ENCODE assay signal across 8 mouse cellular contexts in genomic region chr17:87025269-87025949, GRCm38 (mm10). TPM values are rescaled to one million over a fixed set of nuclear protein-coding genes. Genes with fewer than 3 reads are reported as not detected.
DNase-seq lines count a peak whose midpoint lies in the region; ATAC-seq and TF ChIP-seq lines count a peak whose summit lies in the region.

Gene Pigf (minus strand): TSS chr17:87025406.
Gene Cript (plus strand): TSS chr17:87025550.

- H3K27me3 ChIP-seq in C2C12 (ENCODE audit: control insufficient read depth, insufficient read depth, insufficient read length) (no peaks in the 10 kb centered on the region), myocyte (ENCODE audit: control insufficient read depth, insufficient read depth, insufficient read length) (no peaks in the 10 kb centered on the region)
- peaks cover 4% of the 10 kb centered on the region; the same call in 1 of the 2 replicates for H3K27me3 ChIP-seq in erythroblast, embryonic 14.5 days (ENCODE audit: control insufficient read depth)
- no peaks in the 10 kb centered on the region for H3K27me3 ChIP-seq in heart, embryonic 11.5 days (ENCODE audit: control insufficient read depth, insufficient read depth, low read length)
- no peaks in the 10 kb centered on the region for H3K27me3 ChIP-seq in kidney, embryonic 16.5 days (ENCODE audit: insufficient read depth, low read length)
- H3K27me3 ChIP-seq in liver, adult 2 months (ENCODE audit: control insufficient read depth, insufficient read depth, low read length): no peaks in the 10 kb centered on the region
- no peaks in the 10 kb centered on the region for H3K27me3 ChIP-seq in splenic B cell, adult 2 months (ENCODE audit: control insufficient read depth, insufficient read depth, low read length, poor library complexity, severe bottlenecking)

- H3ac ChIP-seq in C2C12 (ENCODE audit: control insufficient read depth, insufficient read length, low read depth) (peak within 1 kb of the TSS; percentile 93), myocyte (ENCODE audit: control insufficient read depth, insufficient read length) (peak within 1 kb of the TSS; percentile 27)

- H3K4me2 ChIP-seq in heart, embryonic 11.5 days: peak within 1 kb of the TSS; percentile 91
- peak within 1 kb of the TSS; percentile 90 for H3K4me2 ChIP-seq in kidney, embryonic 16.5 days (replicated peaks; ENCODE audit: low read depth, low read length)
- H3K4me2 ChIP-seq in myocyte (ENCODE audit: low read depth): peak within 1 kb of the TSS; percentile 94

- H3K79me2 ChIP-seq in C2C12 (ENCODE audit: control insufficient read depth, insufficient read depth): peaks cover 39% of the 10 kb centered on the region
- no peaks in the 10 kb centered on the region for H3K79me2 ChIP-seq in liver, adult 2 months (ENCODE audit: control insufficient read depth, insufficient read depth, low read length)
- H3K79me2 ChIP-seq in myocyte (ENCODE audit: control insufficient read depth, insufficient read depth): peaks cover 12% of the 10 kb centered on the region

- peak within 1 kb of the TSS; percentile 98 for H3K4me3 ChIP-seq in C2C12 (ENCODE audit: insufficient read depth, poor library complexity, severe bottlenecking)
- H3K4me3 ChIP-seq in erythroblast, embryonic 14.5 days (replicated peaks): peak within 1 kb of the TSS; percentile 74
- H3K4me3 ChIP-seq in heart, embryonic 11.5 days (ENCODE audit: low read depth, low read length): peak within 1 kb of the TSS; percentile 76
- peak within 1 kb of the TSS; percentile 97 for H3K4me3 ChIP-seq in kidney, embryonic 16.5 days (ENCODE audit: low read length)
- H3K4me3 ChIP-seq in liver, adult 2 months (ENCODE audit: insufficient read depth, low read depth, low read length): peak within 1 kb of the TSS; percentile 78
- peak within 1 kb of the TSS; percentile 62 for H3K4me3 ChIP-seq in myocyte

- DNase-seq in brain, embryonic 14.5 days (ENCODE audit: low read depth): peak; percentile 99
- peak; percentile 89 for DNase-seq in liver, adult 2 months (ENCODE audit: extremely low read depth, low read depth, low spot score)
- DNase-seq in splenic B cell, adult 2 months (ENCODE audit: low read depth, low spot score): peak; percentile 99

- peak; percentile 99 for ATAC-seq in heart, embryonic 11.5 days (replicated peaks; ENCODE audit: insufficient number of reproducible peaks, low FRiP score, low TSS enrichment)
- ATAC-seq in kidney, embryonic 16.5 days (ENCODE audit: low FRiP score, low TSS enrichment): peak; percentile 99

- peak; percentile 39; the same call in 1 of the 2 replicates for TF ChIP-seq POLR2A in brain, embryonic 14.5 days (IDR thresholded peaks at IDR 0.05; ENCODE audit: borderline replicate concordance, extremely low read depth, insufficient read depth, insufficient read length, poor library complexity, severe bottlenecking)
- TF ChIP-seq POLR2A in liver, adult 2 months (IDR thresholded peaks at IDR 0.05; ENCODE audit: extremely low read depth, insufficient read depth, low read length): peak; percentile 70
- peak; percentile 82 for TF ChIP-seq POLR2A in myocyte (IDR thresholded peaks at IDR 0.05; ENCODE audit: insufficient read length, low read depth)

- no peak within 1 kb of the TSS; the same call in 1 of the 2 replicates for H3K27ac ChIP-seq in heart, embryonic 11.5 days (ENCODE audit: low read depth, low read length)
- peak within 1 kb of the TSS; percentile 34; the same call in 1 of the 2 replicates for H3K27ac ChIP-seq in kidney, embryonic 16.5 days (ENCODE audit: low read length)
- peak within 1 kb of the TSS; percentile 62 for H3K27ac ChIP-seq in liver, adult 2 months (replicated peaks; ENCODE audit: insufficient read depth, low read depth, low read length)

- H3K9me3 ChIP-seq in erythroblast, embryonic 14.5 days (ENCODE audit: control insufficient read depth, low read length): no peaks in the 10 kb centered on the region
- H3K9me3 ChIP-seq in heart, embryonic 11.5 days (replicated peaks; ENCODE audit: control insufficient read depth, low read length): no peaks in the 10 kb centered on the region
- peaks cover 3% of the 10 kb centered on the region for H3K9me3 ChIP-seq in kidney, embryonic 16.5 days (ENCODE audit: low read length)

- H3K36me3 ChIP-seq in C2C12 (ENCODE audit: control insufficient read depth, insufficient read depth): peaks cover 20% of the 10 kb centered on the region
- H3K36me3 ChIP-seq in erythroblast, embryonic 14.5 days (ENCODE audit: control insufficient read depth): peaks cover 18% of the 10 kb centered on the region
- peaks cover 2% of the 10 kb centered on the region; the same call in 1 of the 2 replicates for H3K36me3 ChIP-seq in heart, embryonic 11.5 days (ENCODE audit: control insufficient read depth, insufficient read depth, low read length)
- peaks cover 7% of the 10 kb centered on the region for H3K36me3 ChIP-seq in kidney, embryonic 16.5 days (ENCODE audit: insufficient read depth, low read length)
- peaks cover 5% of the 10 kb centered on the region; the same call in 1 of the 2 replicates for H3K36me3 ChIP-seq in liver, adult 2 months (ENCODE audit: control insufficient read depth, insufficient read depth, low read length)
- peaks cover 10% of the 10 kb centered on the region for H3K36me3 ChIP-seq in myocyte (ENCODE audit: control insufficient read depth, insufficient read depth)
- peaks cover 2% of the 10 kb centered on the region; the same call in 1 of the 2 replicates for H3K36me3 ChIP-seq in splenic B cell, adult 2 months (ENCODE audit: control insufficient read depth, insufficient read depth, low read length, poor library complexity, severe bottlenecking)

- under 1% methylated on average over 43 of the region's 43 CpGs for WGBS in heart, embryonic 11.5 days (ENCODE audit: insufficient replicate concordance)
- WGBS in kidney, embryonic 16.5 days: under 1% methylated on average over 43 of the region's 43 CpGs
- WGBS in liver, adult 2 months: under 1% methylated on average over 43 of the region's 43 CpGs

- peaks cover 23% of the 10 kb centered on the region for H3K4me1 ChIP-seq in erythroblast, embryonic 14.5 days (ENCODE audit: control insufficient read depth)
- H3K4me1 ChIP-seq in heart, embryonic 11.5 days (ENCODE audit: control insufficient read depth, insufficient read depth, low read length): peaks cover 3% of the 10 kb centered on the region; the same call in 1 of the 2 replicates
- peaks cover 17% of the 10 kb centered on the region for H3K4me1 ChIP-seq in kidney, embryonic 16.5 days (ENCODE audit: insufficient read depth, low read length)
- H3K4me1 ChIP-seq in liver, adult 2 months (ENCODE audit: control insufficient read depth, insufficient read depth, low read length): peaks cover 3% of the 10 kb centered on the region; the same call in 1 of the 2 replicates

- H3K79me3 ChIP-seq in C2C12 (ENCODE audit: low read depth): peaks cover 11% of the 10 kb centered on the region

- peak within 1 kb of the TSS; percentile 67 for H3K9ac ChIP-seq in heart, embryonic 11.5 days (ENCODE audit: low read depth, low read length)
- peak within 1 kb of the TSS; percentile 86 for H3K9ac ChIP-seq in kidney, embryonic 16.5 days (replicated peaks; ENCODE audit: low read length)
- peak within 1 kb of the TSS; percentile 77 for H3K9ac ChIP-seq in liver, adult 2 months (ENCODE audit: low read depth, low read length)

- no peak for TF ChIP-seq CTCF in C2C12 (IDR thresholded peaks at IDR 0.05; ENCODE audit: control insufficient read depth, insufficient read depth, insufficient read length)
- peak; percentile 35; the same call in 1 of the 2 replicates for TF ChIP-seq CTCF in brain, embryonic 14.5 days (IDR thresholded peaks at IDR 0.05; ENCODE audit: borderline replicate concordance, extremely low read depth, insufficient read depth, insufficient read length)
- TF ChIP-seq CTCF in liver, adult 2 months (IDR thresholded peaks at IDR 0.05; ENCODE audit: low read depth, low read length): peak; percentile 13; the same call in 1 of the 2 replicates

TF ChIP-seq in C2C12, 6 proteins besides CTCF, POLR2A, EP300 and RAD21:
- TF ChIP-seq CEBPB (IDR thresholded peaks at IDR 0.05; ENCODE audit: low read depth) (no peak), FOSL1 (IDR thresholded peaks at IDR 0.05; ENCODE audit: insufficient read depth, low read length, poor library complexity, severe bottlenecking) (no peak), USF1 (IDR thresholded peaks at IDR 0.05; ENCODE audit: low read depth) (no peak), MYOD1 (IDR thresholded peaks at IDR 0.05; ENCODE audit: control insufficient read depth, insufficient read length, low read depth) (no peak), MAX (IDR thresholded peaks at IDR 0.05) (no peak), MYOG (IDR thresholded peaks at IDR 0.05; ENCODE audit: control insufficient read depth, extremely low read depth, insufficient read length) (no peak)

TF ChIP-seq in myocyte, 11 proteins besides CTCF, POLR2A, EP300 and RAD21:
- no peak for TF ChIP-seq USF1 (IDR thresholded peaks at IDR 0.05; ENCODE audit: low read depth)
- TF ChIP-seq POLR2AphosphoS2 (IDR thresholded peaks at IDR 0.05; ENCODE audit: insufficient read length, low read depth): peak; percentile 84

RNA-seq across cellular contexts. Expression of gene Pigf, which starts in this region (rescaled TPM):
- polyA plus RNA-seq in C2C12 (2012; fragmentation: generic; extraction: Trizol) (29.5 TPM), myocyte (2012; fragmentation: generic; extraction: Trizol) (14.8 TPM)
- 21.6 and 32.7 TPM in 2 replicates for polyA plus RNA-seq in brain, embryonic 14.5 days (2012; rRNA removed)
- polyA plus RNA-seq in erythroblast, embryonic 14.5 days (2012): 0.09 and 0.28 TPM in 2 replicates
- polyA plus RNA-seq in heart, embryonic 11.5 days (2014; fragmentation: Nextera tagmentation; extraction: Ambion mirVana): 17.9 and 20.0 TPM in 2 replicates
- polyA plus RNA-seq in kidney, embryonic 16.5 days (2015; fragmentation: Nextera tagmentation; extraction: Ambion mirVana): 37.9 and 41.5 TPM in 2 replicates
- total RNA-seq in liver, adult 2 months (2014; rRNA removed): 9.1 and 10.9 TPM in 2 replicates
- 2.5 and 3.2 TPM in 2 replicates for polyA plus RNA-seq in liver, adult 2 months (2012; rRNA removed)

RNA-seq across cellular contexts. Expression of gene Cript, which starts in this region (rescaled TPM):
- polyA plus RNA-seq in C2C12 (2012; fragmentation: generic; extraction: Trizol) (45.5 TPM), myocyte (2012; fragmentation: generic; extraction: Trizol) (49.1 TPM)
- polyA plus RNA-seq in brain, embryonic 14.5 days (2012; rRNA removed): 77.1 and 77.5 TPM in 2 replicates
- 1.1 TPM in 2 replicates for polyA plus RNA-seq in erythroblast, embryonic 14.5 days (2012)
- 118 and 125 TPM in 2 replicates for polyA plus RNA-seq in heart, embryonic 11.5 days (2014; fragmentation: Nextera tagmentation; extraction: Ambion mirVana)
- 136 and 140 TPM in 2 replicates for polyA plus RNA-seq in kidney, embryonic 16.5 days (2015; fragmentation: Nextera tagmentation; extraction: Ambion mirVana)
- total RNA-seq in liver, adult 2 months (2014; rRNA removed): 26.6 and 26.9 TPM in 2 replicates
- polyA plus RNA-seq in liver, adult 2 months (2012; rRNA removed): 7.4 and 9.7 TPM in 2 replicates
